In the genomic region with DNA sequence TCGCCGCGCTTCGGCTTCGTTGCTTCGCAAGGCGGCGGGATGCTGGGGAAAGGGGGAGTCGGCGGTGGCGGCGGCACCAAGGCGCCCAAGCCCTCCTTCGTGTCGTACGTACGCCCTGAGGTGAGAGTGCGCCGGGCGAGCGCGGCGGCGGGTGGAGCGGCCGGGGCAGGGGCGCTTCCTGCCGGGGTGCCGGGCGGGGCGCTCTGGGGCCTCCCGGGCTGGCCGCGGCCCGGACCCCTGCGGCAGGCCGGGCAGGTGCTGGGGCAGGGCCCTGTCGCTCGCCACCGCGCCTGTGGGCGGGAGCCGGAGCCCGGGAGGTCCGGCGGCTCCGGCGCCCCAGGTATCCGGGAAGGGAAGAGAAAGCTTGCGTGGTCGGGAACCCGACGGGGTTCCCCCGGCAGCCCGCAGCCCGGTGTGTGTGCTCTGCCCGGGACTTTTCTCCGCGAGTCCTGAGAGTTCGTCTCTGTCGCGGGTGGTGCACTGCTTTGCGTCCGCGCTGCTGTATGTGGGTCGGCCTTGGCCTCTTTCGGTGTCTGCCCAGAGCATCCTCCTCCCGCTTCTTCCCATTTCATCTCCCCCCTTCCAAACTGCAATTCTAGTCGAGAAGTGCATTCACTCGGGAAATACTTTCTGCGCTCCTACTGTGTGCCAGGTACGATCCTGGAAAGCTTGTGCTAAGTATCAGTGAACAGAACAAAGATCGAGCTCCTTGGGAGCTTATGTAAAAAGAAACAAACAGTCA, we compare ENCODE assay signal across 8 mouse cellular contexts. TPM values are rescaled to one million over a fixed set of nuclear protein-coding genes. Genes with fewer than 3 reads are reported as not detected.
A peak's percentile ranks its signal among the peaks of the same experiment; 100 is the strongest.
DNase-seq lines count a peak whose midpoint lies in the region; ATAC-seq and TF ChIP-seq lines count a peak whose summit lies in the region.

No protein-coding gene starts in this region.

- 0 out of 2 replicates have a peak, but pooled peaks have one; percentile 19 for TF ChIP-seq POLR2A in testis, adult 2 months (IDR thresholded peaks at IDR 0.05; ENCODE audit: control insufficient read depth, low read depth, low read length)

- peak overlapping the region; percentile 87 for H3K9ac ChIP-seq in hindbrain, embryonic 11.5 days (ENCODE audit: low read depth, low read length)
- H3K9ac ChIP-seq in liver, embryonic 15.5 days: peak overlapping the region; percentile 99
- peak overlapping the region; percentile 86 for H3K9ac ChIP-seq in stomach, embryonic 14.5 days (replicated peaks; ENCODE audit: low read depth, low read length)

- H3K9me3 ChIP-seq in hindbrain, embryonic 11.5 days (ENCODE audit: control insufficient read depth, low read length): no peaks in the 10 kb centered on the region
- H3K9me3 ChIP-seq in liver, embryonic 15.5 days (replicated peaks): no peaks in the 10 kb centered on the region
- H3K9me3 ChIP-seq in stomach, embryonic 14.5 days (ENCODE audit: control insufficient read depth, low read depth, low read length): no peaks in the 10 kb centered on the region

- H3K4me1 ChIP-seq in testis, adult 2 months (ENCODE audit: control insufficient read depth, insufficient read depth, low read length): peaks cover 8% of the 10 kb centered on the region
- H3K4me1 ChIP-seq in hindbrain, embryonic 11.5 days (replicated peaks; ENCODE audit: control insufficient read depth, insufficient read depth, low read length): peaks cover 2% of the 10 kb centered on the region; the same call in 1 of the 2 replicates
- peaks cover 63% of the 10 kb centered on the region for H3K4me1 ChIP-seq in liver, embryonic 15.5 days (replicated peaks)
- H3K4me1 ChIP-seq in stomach, embryonic 14.5 days (ENCODE audit: control insufficient read depth, insufficient read depth, low read length): peaks cover 25% of the 10 kb centered on the region

- peak; percentile 41 to 52 for DNase-seq in adrenal gland, postnatal 36 days
- no peak for DNase-seq in adrenal gland, postnatal 4 days (ENCODE audit: low spot score in 2 of 2)
- no peak for DNase-seq in testis, postnatal 10 days (ENCODE audit: low spot score)
- DNase-seq in hindbrain, embryonic 11.5 days (ENCODE audit: low spot score): peak; percentile 57
- DNase-seq in frontal cortex, postnatal 10 days (ENCODE audit: low spot score in 2 of 2): no peak

- peak overlapping the region; percentile 87 for H3K27ac ChIP-seq in testis, adult 2 months (ENCODE audit: control insufficient read depth, insufficient read depth, low read depth, low read length)
- H3K27ac ChIP-seq in hindbrain, embryonic 11.5 days (ENCODE audit: low read depth, low read length): peak overlapping the region; percentile 83
- H3K27ac ChIP-seq in liver, embryonic 15.5 days (replicated peaks): peak overlapping the region; percentile 96
- H3K27ac ChIP-seq in stomach, embryonic 14.5 days (ENCODE audit: low read length): peak overlapping the region; percentile 85

- ATAC-seq in hindbrain, embryonic 11.5 days (ENCODE audit: low FRiP score): peak; percentile 86
- peak; percentile 75 for ATAC-seq in liver, embryonic 15.5 days (ENCODE audit: insufficient read depth)
- ATAC-seq in stomach, embryonic 14.5 days (ENCODE audit: insufficient number of reproducible peaks, insufficient read depth, low FRiP score, low read depth): peak; percentile 84

- peak overlapping the region; percentile 91 for H3K4me3 ChIP-seq in testis, adult 2 months (ENCODE audit: control insufficient read depth, low read depth, low read length)
- H3K4me3 ChIP-seq in hindbrain, embryonic 11.5 days (ENCODE audit: low read depth, low read length): peak overlapping the region; percentile 93
- H3K4me3 ChIP-seq in liver, embryonic 15.5 days (replicated peaks): peak overlapping the region; percentile 97
- peak overlapping the region; percentile 83 for H3K4me3 ChIP-seq in stomach, embryonic 14.5 days (ENCODE audit: low read depth, low read length)

- H3K36me3 ChIP-seq in testis, adult 2 months (ENCODE audit: control insufficient read depth, insufficient read depth, low read length): no peaks in the 10 kb centered on the region
- H3K36me3 ChIP-seq in hindbrain, embryonic 11.5 days (ENCODE audit: control insufficient read depth, insufficient read depth, low read length): no peaks in the 10 kb centered on the region
- H3K36me3 ChIP-seq in liver, embryonic 15.5 days (replicated peaks): 0 out of 2 replicates have a peak, but pooled peaks cover 2% of the 10 kb centered on the region
- no peaks in the 10 kb centered on the region; the same call in 1 of the 2 replicates for H3K36me3 ChIP-seq in stomach, embryonic 14.5 days (ENCODE audit: control insufficient read depth, insufficient read depth, low read length)

- peak overlapping the region; percentile 58 for H3K4me2 ChIP-seq in hindbrain, embryonic 11.5 days (replicated peaks; ENCODE audit: low read depth, low read length)
- H3K4me2 ChIP-seq in liver, embryonic 15.5 days: peak overlapping the region; percentile 86
- H3K4me2 ChIP-seq in stomach, embryonic 14.5 days (replicated peaks; ENCODE audit: low read depth, low read length): peak overlapping the region; percentile 72

- under 1% methylated on average over 55 of the region's 73 CpGs for WGBS in hindbrain, embryonic 11.5 days
- WGBS in liver, embryonic 15.5 days (ENCODE audit: insufficient replicate concordance): under 1% methylated on average over 71 of the region's 73 CpGs
- WGBS in stomach, embryonic 14.5 days: under 1% methylated on average over 71 of the region's 73 CpGs

- no peaks in the 10 kb centered on the region for H3K27me3 ChIP-seq in testis, adult 2 months (ENCODE audit: control insufficient read depth, insufficient read depth, low read length)
- no peaks in the 10 kb centered on the region for H3K27me3 ChIP-seq in hindbrain, embryonic 11.5 days (ENCODE audit: control insufficient read depth, insufficient read depth, low read length)
- H3K27me3 ChIP-seq in liver, embryonic 15.5 days: no peaks in the 10 kb centered on the region
- H3K27me3 ChIP-seq in stomach, embryonic 14.5 days (ENCODE audit: control insufficient read depth, insufficient read depth, low read length): no peaks in the 10 kb centered on the region

- TF ChIP-seq CTCF in testis, adult 2 months (IDR thresholded peaks at IDR 0.05; ENCODE audit: control insufficient read depth, insufficient read depth, insufficient replicate concordance, low read depth, low read length): no peak

RNA-seq across cellular contexts. Expression of gene Mtmr12, which starts 0.5 kb away (rescaled TPM):
- total RNA-seq in adrenal gland, postnatal 36 days (2021): 10 to 100 TPM; 21.2 to 24.8 TPM
- 10 to 100 TPM; 27.0 to 27.8 TPM for total RNA-seq in adrenal gland, postnatal 4 days (2021)
- polyA plus RNA-seq in testis, adult 2 months (2012; rRNA removed): 26.2 and 27.0 TPM in 2 replicates
- polyA plus RNA-seq in hindbrain, embryonic 11.5 days (2014; fragmentation: Nextera tagmentation; extraction: Ambion mirVana): 15.2 and 16.7 TPM in 2 replicates
- polyA plus RNA-seq in liver, embryonic 15.5 days (2015; fragmentation: Nextera tagmentation; extraction: Ambion mirVana): 7.2 and 8.1 TPM in 2 replicates
- polyA plus RNA-seq in stomach, embryonic 14.5 days (2014; fragmentation: Nextera tagmentation; extraction: Ambion mirVana): 22.0 TPM in 2 replicates

Comparison
In these comparisons a context has a peak if more than half of its experiments do, and no peak if none do; other contexts are left out.
1. DNase-seq: peak in adrenal gland, postnatal 36 days (2 of 2) and hindbrain, embryonic 11.5 days (single experiment); none in adrenal gland, postnatal 4 days (0 of 2), testis, postnatal 10 days (single experiment) and frontal cortex, postnatal 10 days (0 of 2).
2. Peak in every context shown above with its lines, with median percentiles within 50 percentile points of each other: H3K27ac ChIP-seq, H3K4me3 ChIP-seq, ATAC-seq, H3K4me2 ChIP-seq and H3K9ac ChIP-seq.